Mouse (Mus musculus) urinary bladder, adult 18-20 months (tissue): ENCODE measurements around the gene Pus7.
A peak's percentile ranks its signal among the peaks of the same experiment; 100 is the strongest.
"Not testable (repeated sequence)": the region's sequence is repeated elsewhere in the genome, so short reads cannot be mapped to it uniquely, and the experiment has no call there.

ENCODE experiments used
- DNase-seq, 2 experiments: peaks; one replicate each; pipeline ENCODE4 v3.0.0; 2022; ENCODE audit warnings: low spot score in 2 of 2, mixed read lengths in 2 of 2

Pus7 gene

GRCm38 (mm10) chr5:23756368-23756767, 27.1 kb downstream of the Pus7 start:
- DNase-seq: no peak

GRCm38 (mm10) chr5:23755591-23755990, 27.9 kb downstream of the Pus7 start:
- DNase-seq: no peak

- no peak for DNase-seq
Measured at GRCm38 (mm10) chr5:23749882-23750281, 33.6 kb downstream of the Pus7 start.

GRCm38 (mm10) chr5:23743261-23743660, 40.2 kb downstream of the Pus7 start:
- no peak for DNase-seq

GRCm38 (mm10) chr5:23737111-23737510, 46.4 kb downstream of the Pus7 start:
- DNase-seq: no peak

GRCm38 (mm10) chr5:23736366-23736765, 47.1 kb downstream of the Pus7 start:
- no peak for DNase-seq

- no peak for DNase-seq
Measured at GRCm38 (mm10) chr5:23721956-23722355, 61.6 kb downstream of the Pus7 start.

GRCm38 (mm10) chr5:23718881-23719328, 64.6 kb downstream of the Pus7 start:
- no peak for DNase-seq

GRCm38 (mm10) chr5:23718182-23718534, 65.4 kb downstream of the Pus7 start:
- no peak for DNase-seq

- no peak for DNase-seq
Measured at GRCm38 (mm10) chr5:23717469-23718181, 65.9 kb downstream of the Pus7 start.

- DNase-seq: no peak
Measured at GRCm38 (mm10) chr5:23713401-23714335, 69.8 kb downstream of the Pus7 start.

- DNase-seq: peak; percentile 55 to 69
Measured at GRCm38 (mm10) chr5:23712130-23713001, 71.1 kb downstream of the Pus7 start.

- DNase-seq: not testable (repeated sequence)
Measured at GRCm38 (mm10) chr5:23711671-23712129, 71.8 kb downstream of the Pus7 start.

GRCm38 (mm10) chr5:23711244-23711643, 72.3 kb downstream of the Pus7 start:
- DNase-seq: no peak

GRCm38 (mm10) chr5:23709661-23710060, 73.8 kb downstream of the Pus7 start:
- DNase-seq: no peak

GRCm38 (mm10) chr5:23706601-23707597, 76.6 kb downstream of the Pus7 start:
- not testable (repeated sequence) for DNase-seq

GRCm38 (mm10) chr5:23697457-23697856, 86.1 kb downstream of the Pus7 start:
- DNase-seq: no peak
